Mouse (Mus musculus): ENCODE results near the gene Gm49425. TPM values are rescaled to one million over a fixed set of nuclear protein-coding genes. Genes with fewer than 3 reads are reported as not detected.

Gm49425 gene
- polyA plus RNA-seq, 1 experiment from 2014 or later, result not detected

DNA sequence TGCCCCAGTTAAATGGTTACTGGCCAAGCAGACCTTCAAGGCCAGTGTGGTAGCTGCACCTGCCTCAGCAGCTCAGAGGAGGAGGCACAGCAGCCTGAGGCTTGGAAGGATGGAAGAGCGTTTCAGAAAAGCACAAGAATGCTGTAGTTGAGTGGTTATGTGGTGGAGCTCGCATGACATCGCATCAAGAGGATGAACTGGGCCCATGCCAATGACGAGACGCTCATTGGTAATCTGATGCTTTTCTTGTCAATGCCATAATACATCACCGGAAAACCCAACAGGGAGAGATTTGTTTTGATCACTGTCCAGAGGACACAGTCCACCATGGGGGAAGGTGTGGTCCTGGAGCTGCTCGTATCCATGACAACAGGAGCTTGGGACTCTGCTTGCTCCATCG, 21.8 kb downstream of the Gm49425 start:
- H3K9me3 ChIP-seq (ENCODE audit: control insufficient read depth, low read length), result no peaks in the 10 kb centered on the region
- DNase-seq (ENCODE audit: low spot score, missing footprints), result peak; percentile 44
- H3K27me3 ChIP-seq (ENCODE audit: control insufficient read depth, insufficient read depth, low read length), result no peaks in the 10 kb centered on the region
- ATAC-seq (ENCODE audit: low FRiP score), result no peak
- no peak overlapping the region for H3K27ac ChIP-seq (ENCODE audit: low read depth, low read length)
- WGBS, result 89% methylated on average over 8 of the region's 8 CpGs
- H3K36me3 ChIP-seq (ENCODE audit: control insufficient read depth, insufficient read depth, low read length), result no peaks in the 10 kb centered on the region
- no peak overlapping the region for H3K4me3 ChIP-seq (ENCODE audit: low read depth, low read length)
- no peak overlapping the region for H3K4me2 ChIP-seq
- H3K4me1 ChIP-seq (ENCODE audit: control insufficient read depth, insufficient read depth, low read length), result no peaks in the 10 kb centered on the region
- no peak overlapping the region for H3K9ac ChIP-seq (ENCODE audit: low read length)

DNA sequence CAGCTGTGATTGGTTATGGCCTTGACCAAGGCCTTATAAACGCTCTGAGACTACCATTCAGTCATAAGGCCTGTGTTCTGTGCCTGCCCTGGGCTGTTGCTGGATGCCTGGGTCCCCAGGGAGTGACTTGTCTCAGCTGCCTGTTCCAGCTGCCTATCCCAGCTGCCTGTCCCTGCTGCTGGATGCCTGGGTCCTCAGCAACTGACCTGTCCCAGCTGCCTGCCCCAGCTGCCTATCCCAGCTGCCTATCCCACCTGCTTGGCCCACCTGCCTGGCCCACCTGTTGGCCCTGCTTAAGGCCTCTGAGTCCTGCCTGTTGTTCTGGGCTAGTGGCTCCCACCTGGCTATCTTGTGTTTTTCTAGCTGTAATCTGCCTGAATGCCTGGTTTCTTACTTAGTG, 22.9 kb downstream of the Gm49425 start:
- Histone ChIP-seq H3K4me2 (no peak overlapping the region), H3K9ac (ENCODE audit: low read length) (no peak overlapping the region), H3K4me3 (ENCODE audit: low read depth, low read length) (no peak overlapping the region), H3K9me3 (ENCODE audit: control insufficient read depth, low read length) (no peaks in the 10 kb centered on the region), H3K27me3 (ENCODE audit: control insufficient read depth, insufficient read depth, low read length) (no peaks in the 10 kb centered on the region), H3K27ac (ENCODE audit: low read depth, low read length) (no peak overlapping the region), H3K4me1 (ENCODE audit: control insufficient read depth, insufficient read depth, low read length) (no peaks in the 10 kb centered on the region), H3K36me3 (ENCODE audit: control insufficient read depth, insufficient read depth, low read length) (no peaks in the 10 kb centered on the region)
- DNase-seq (ENCODE audit: low spot score, missing footprints) (peak; percentile 21), ATAC-seq (ENCODE audit: low FRiP score) (no peak)
- 58% methylated on average over 1 of the region's 1 CpGs for WGBS

DNA sequence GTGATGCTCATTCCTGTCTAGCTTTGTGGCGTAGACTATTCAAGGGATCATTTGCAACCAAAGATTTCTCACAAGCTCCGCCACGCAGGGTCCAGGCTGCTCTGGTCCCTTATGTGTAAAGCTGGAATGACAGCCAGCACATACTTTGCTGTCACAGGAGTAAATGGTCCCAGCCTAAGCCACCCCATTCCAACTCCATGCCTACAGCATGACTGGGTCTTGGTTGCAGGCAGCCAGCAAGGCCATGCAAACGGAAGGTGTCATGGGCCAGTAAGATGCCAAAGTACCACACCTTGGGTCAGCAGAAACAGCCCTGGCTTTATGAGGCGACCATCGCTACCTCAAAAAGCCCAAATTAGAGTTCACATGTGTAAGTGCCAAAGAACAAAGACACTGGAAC, 23.3 kb downstream of the Gm49425 start:
- ATAC-seq (ENCODE audit: low FRiP score) (no peak), DNase-seq (ENCODE audit: low spot score, missing footprints) (peak; percentile 21)
- 94% methylated on average over 6 of the region's 6 CpGs for WGBS
- Histone ChIP-seq H3K27ac (ENCODE audit: low read depth, low read length) (no peak overlapping the region), H3K9me3 (ENCODE audit: control insufficient read depth, low read length) (no peaks in the 10 kb centered on the region), H3K27me3 (ENCODE audit: control insufficient read depth, insufficient read depth, low read length) (no peaks in the 10 kb centered on the region), H3K36me3 (ENCODE audit: control insufficient read depth, insufficient read depth, low read length) (no peaks in the 10 kb centered on the region), H3K9ac (ENCODE audit: low read length) (no peak overlapping the region), H3K4me1 (ENCODE audit: control insufficient read depth, insufficient read depth, low read length) (no peaks in the 10 kb centered on the region), H3K4me2 (no peak overlapping the region), H3K4me3 (ENCODE audit: low read depth, low read length) (no peak overlapping the region)

GRCm38 (mm10) chr15:101492718-101493117, 24.3 kb downstream of the Gm49425 start:
- ATAC-seq (ENCODE audit: low FRiP score) (no peak), DNase-seq (ENCODE audit: low spot score, missing footprints) (peak; percentile 77)
- Histone ChIP-seq H3K36me3 (ENCODE audit: control insufficient read depth, insufficient read depth, low read length) (no peaks in the 10 kb centered on the region), H3K4me1 (ENCODE audit: control insufficient read depth, insufficient read depth, low read length) (no peaks in the 10 kb centered on the region), H3K4me2 (no peak overlapping the region), H3K9ac (ENCODE audit: low read length) (no peak overlapping the region), H3K9me3 (ENCODE audit: control insufficient read depth, low read length) (no peaks in the 10 kb centered on the region), H3K4me3 (ENCODE audit: low read depth, low read length) (no peak overlapping the region), H3K27ac (ENCODE audit: low read depth, low read length) (no peak overlapping the region), H3K27me3 (ENCODE audit: control insufficient read depth, insufficient read depth, low read length) (no peaks in the 10 kb centered on the region)
- 84% methylated on average over 8 of the region's 8 CpGs for WGBS

GRCm38 (mm10) chr15:101491431-101491830, 25.6 kb downstream of the Gm49425 start, which contains the start of gene Krt83:
Gene Krt83, minus strand, starts transcription at chr15:101491512.
- H3K9me3 ChIP-seq (ENCODE audit: control insufficient read depth, low read length), result no peaks in the 10 kb centered on the region
- WGBS, result 59% methylated on average over 6 of the region's 6 CpGs
- H3K4me3 ChIP-seq (ENCODE audit: low read depth, low read length), result no peak within 1 kb of the TSS

GRCm38 (mm10) chr15:101485911-101486635, 31.0 kb downstream of the Gm49425 start:
- 86% methylated on average over 11 of the region's 11 CpGs for WGBS
- H3K4me2 ChIP-seq, result no peak overlapping the region
- no peak overlapping the region for H3K4me3 ChIP-seq (ENCODE audit: low read depth, low read length)
- H3K27ac ChIP-seq (ENCODE audit: low read depth, low read length), result no peak overlapping the region
- no peak for ATAC-seq (ENCODE audit: low FRiP score)
- H3K4me1 ChIP-seq (ENCODE audit: control insufficient read depth, insufficient read depth, low read length), result no peaks in the 10 kb centered on the region
- H3K9me3 ChIP-seq (ENCODE audit: control insufficient read depth, low read length), result no peaks in the 10 kb centered on the region
- no peak overlapping the region for H3K9ac ChIP-seq (ENCODE audit: low read length)
- DNase-seq (ENCODE audit: low spot score, missing footprints), result peak; percentile 44
- no peaks in the 10 kb centered on the region for H3K36me3 ChIP-seq (ENCODE audit: control insufficient read depth, insufficient read depth, low read length)
- no peaks in the 10 kb centered on the region for H3K27me3 ChIP-seq (ENCODE audit: control insufficient read depth, insufficient read depth, low read length)

More at GRCm38 (mm10) chr15:101491431-101491830, 25.6 kb downstream of the Gm49425 start, which contains the start of gene Krt83:
- peak; percentile 56 for DNase-seq (ENCODE audit: low spot score, missing footprints)
- no peak within 1 kb of the TSS for H3K9ac ChIP-seq (ENCODE audit: low read length)
- H3K4me1 ChIP-seq (ENCODE audit: control insufficient read depth, insufficient read depth, low read length), result no peaks in the 10 kb centered on the region
- no peak within 1 kb of the TSS for H3K27ac ChIP-seq (ENCODE audit: low read depth, low read length)
- H3K36me3 ChIP-seq (ENCODE audit: control insufficient read depth, insufficient read depth, low read length), result no peaks in the 10 kb centered on the region
- no peak within 1 kb of the TSS for H3K4me2 ChIP-seq
- no peak for ATAC-seq (ENCODE audit: low FRiP score)
- no peaks in the 10 kb centered on the region for H3K27me3 ChIP-seq (ENCODE audit: control insufficient read depth, insufficient read depth, low read length)

- Histone ChIP-seq H3K4me2 (no peak overlapping the region), H3K27me3 (ENCODE audit: control insufficient read depth, insufficient read depth, low read length) (no peaks in the 10 kb centered on the region), H3K4me1 (ENCODE audit: control insufficient read depth, insufficient read depth, low read length) (no peaks in the 10 kb centered on the region), H3K4me3 (ENCODE audit: low read depth, low read length) (no peak overlapping the region), H3K9me3 (ENCODE audit: control insufficient read depth, low read length) (no peaks in the 10 kb centered on the region), H3K9ac (ENCODE audit: low read length) (no peak overlapping the region), H3K36me3 (ENCODE audit: control insufficient read depth, insufficient read depth, low read length) (no peaks in the 10 kb centered on the region), H3K27ac (ENCODE audit: low read depth, low read length) (no peak overlapping the region)
- 93% methylated on average over 1 of the region's 1 CpGs for WGBS
- no peak for ATAC-seq (ENCODE audit: low FRiP score)
- DNase-seq (ENCODE audit: low spot score, missing footprints), result peak; percentile 49
Measured at GRCm38 (mm10) chr15:101484939-101485338, 32.1 kb downstream of the Gm49425 start.

GRCm38 (mm10) chr15:101483646-101484045, 33.4 kb downstream of the Gm49425 start:
- H3K9me3 ChIP-seq (ENCODE audit: control insufficient read depth, low read length), result no peaks in the 10 kb centered on the region
- H3K27ac ChIP-seq (ENCODE audit: low read depth, low read length), result no peak overlapping the region
- peaks cover 5% of the 10 kb centered on the region for H3K4me1 ChIP-seq (ENCODE audit: control insufficient read depth, insufficient read depth, low read length)
- no peak overlapping the region for H3K4me3 ChIP-seq (ENCODE audit: low read depth, low read length)
- H3K4me2 ChIP-seq, result no peak overlapping the region
- no peak for ATAC-seq (ENCODE audit: low FRiP score)
- peaks cover under 1% of the 10 kb centered on the region; the same call in 1 of the 2 replicates for H3K27me3 ChIP-seq (ENCODE audit: control insufficient read depth, insufficient read depth, low read length)
- H3K36me3 ChIP-seq (ENCODE audit: control insufficient read depth, insufficient read depth, low read length), result no peaks in the 10 kb centered on the region
- 65% methylated on average over 1 of the region's 1 CpGs for WGBS
- peak; percentile 76 for DNase-seq (ENCODE audit: low spot score, missing footprints)
- H3K9ac ChIP-seq (ENCODE audit: low read length), result no peak overlapping the region

GRCm38 (mm10) chr15:101482056-101482455, 35.0 kb downstream of the Gm49425 start:
- Histone ChIP-seq H3K4me3 (ENCODE audit: low read depth, low read length) (no peak overlapping the region), H3K9ac (ENCODE audit: low read length) (no peak overlapping the region), H3K36me3 (ENCODE audit: control insufficient read depth, insufficient read depth, low read length) (no peaks in the 10 kb centered on the region), H3K27ac (ENCODE audit: low read depth, low read length) (no peak overlapping the region), H3K4me2 (no peak overlapping the region), H3K4me1 (ENCODE audit: control insufficient read depth, insufficient read depth, low read length) (peaks cover 5% of the 10 kb centered on the region), H3K9me3 (ENCODE audit: control insufficient read depth, low read length) (no peaks in the 10 kb centered on the region), H3K27me3 (ENCODE audit: control insufficient read depth, insufficient read depth, low read length) (peaks cover 2% of the 10 kb centered on the region; the same call in 1 of the 2 replicates)
- DNase-seq (ENCODE audit: low spot score, missing footprints) (peak; percentile 53), ATAC-seq (ENCODE audit: low FRiP score) (no peak)
- 38% methylated on average over 4 of the region's 4 CpGs for WGBS

Data from midbrain, embryonic 11.5 days (tissue).